Mouse (Mus musculus): ENCODE results near the gene Qrfp.

Gene Qrfp

GRCm38 (mm10) chr2:31770781-31771441 lies 39.5 kb downstream of the Qrfp start:
- DNase-seq (ENCODE audit: low spot score in 2 of 2), result peak in 1 of 2 experiments; percentile 25

GRCm38 (mm10) chr2:31769631-31770111 lies 40.7 kb downstream of the Qrfp start:
- DNase-seq (ENCODE audit: low spot score in 2 of 2), result no peak

GRCm38 (mm10) chr2:31769115-31769514 lies 41.3 kb downstream of the Qrfp start:
- no peak for DNase-seq (ENCODE audit: low spot score in 2 of 2)

- DNase-seq (ENCODE audit: low spot score in 2 of 2), result no peak
Observed at GRCm38 (mm10) chr2:31767815-31768214, 42.6 kb downstream of the Qrfp start.

- no peak for DNase-seq (ENCODE audit: low spot score in 2 of 2)
Observed at GRCm38 (mm10) chr2:31767104-31767503, 43.3 kb downstream of the Qrfp start.

- no peak for DNase-seq (ENCODE audit: low spot score in 2 of 2)
Observed at GRCm38 (mm10) chr2:31763271-31763670, 47.1 kb downstream of the Qrfp start.

- no peak for DNase-seq (ENCODE audit: low spot score in 2 of 2)
Observed at GRCm38 (mm10) chr2:31762853-31763252, 47.5 kb downstream of the Qrfp start.

GRCm38 (mm10) chr2:31762155-31762554 lies 48.2 kb downstream of the Qrfp start:
- no peak for DNase-seq (ENCODE audit: low spot score in 2 of 2)

- no peak for DNase-seq (ENCODE audit: low spot score in 2 of 2)
Observed at GRCm38 (mm10) chr2:31761585-31761984, 48.8 kb downstream of the Qrfp start.

GRCm38 (mm10) chr2:31761115-31761531 lies 49.3 kb downstream of the Qrfp start:
- DNase-seq (ENCODE audit: low spot score in 2 of 2), result no peak

- no peak for DNase-seq (ENCODE audit: low spot score in 2 of 2)
Observed at GRCm38 (mm10) chr2:31760486-31760885, 49.9 kb downstream of the Qrfp start.

GRCm38 (mm10) chr2:31759751-31760460 lies 50.5 kb downstream of the Qrfp start:
- peak; percentile 58 to 64 for DNase-seq (ENCODE audit: low spot score in 2 of 2)

- no peak for DNase-seq (ENCODE audit: low spot score in 2 of 2)
Observed at GRCm38 (mm10) chr2:31758966-31759365, 51.4 kb downstream of the Qrfp start.

- no peak for DNase-seq (ENCODE audit: low spot score in 2 of 2)
Observed at GRCm38 (mm10) chr2:31757472-31757871, 52.9 kb downstream of the Qrfp start.

Data from spleen, postnatal 14 days (tissue).